Mouse (Mus musculus): ENCODE measurements at regions not wholly inside any gene's neighbourhood (a gene's known extent, or its start where the extent isn't known, plus 50 kb on each side); places are given as distances from the start of the nearest gene placed in this dataset.

DNA sequence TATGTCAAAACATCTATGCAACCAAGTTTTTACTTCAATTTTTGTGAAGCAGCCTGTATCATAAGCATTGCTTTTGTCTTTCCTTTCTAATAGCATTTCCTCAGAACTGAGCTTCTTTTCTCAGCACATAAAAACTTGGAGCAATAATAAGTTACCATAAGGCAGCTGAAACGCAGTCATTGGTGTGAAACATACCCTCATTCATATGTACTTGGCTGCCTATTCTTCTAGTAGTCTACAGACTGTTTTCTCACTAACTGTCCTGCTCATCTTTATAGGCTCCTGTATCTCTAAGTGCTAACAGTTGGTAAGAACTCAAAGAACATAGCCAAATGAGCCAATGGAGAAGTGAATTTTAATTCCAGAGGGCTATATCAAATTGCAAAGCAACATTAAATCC is 454.6 kb upstream of the Ptprd start:
- ATAC-seq (replicated peaks in 1 of 2; ENCODE audit: insufficient read depth in 1 of 2, low FRiP score in 2 of 2, low TSS enrichment in 1 of 2, low read depth in 1 of 2, poor library complexity in 2 of 2, severe bottlenecking in 2 of 2) = no peak

DNA sequence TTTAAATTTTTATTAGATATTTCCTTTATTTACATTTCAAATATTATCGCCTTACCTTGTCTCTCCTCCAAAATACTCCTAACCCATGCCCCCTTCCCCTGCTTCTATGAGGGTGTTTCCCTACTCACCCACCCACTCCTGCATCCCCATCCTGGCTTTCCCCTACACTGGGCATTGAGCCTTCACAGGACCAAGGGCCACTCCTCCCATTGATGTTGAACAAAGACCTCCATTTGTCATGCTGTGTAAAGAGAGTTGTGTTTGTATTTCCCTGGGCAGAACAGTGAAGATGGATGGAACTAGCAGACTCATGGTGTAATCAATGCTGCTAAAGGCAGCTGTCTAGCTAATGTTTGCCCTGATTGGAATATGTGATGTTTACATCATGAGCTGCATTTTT is 431.0 kb upstream of the Ptprd start:
- ATAC-seq (replicated peaks in 1 of 2; ENCODE audit: insufficient read depth in 1 of 2, low FRiP score in 2 of 2, low TSS enrichment in 1 of 2, low read depth in 1 of 2, poor library complexity in 2 of 2, severe bottlenecking in 2 of 2) = no peak

DNA sequence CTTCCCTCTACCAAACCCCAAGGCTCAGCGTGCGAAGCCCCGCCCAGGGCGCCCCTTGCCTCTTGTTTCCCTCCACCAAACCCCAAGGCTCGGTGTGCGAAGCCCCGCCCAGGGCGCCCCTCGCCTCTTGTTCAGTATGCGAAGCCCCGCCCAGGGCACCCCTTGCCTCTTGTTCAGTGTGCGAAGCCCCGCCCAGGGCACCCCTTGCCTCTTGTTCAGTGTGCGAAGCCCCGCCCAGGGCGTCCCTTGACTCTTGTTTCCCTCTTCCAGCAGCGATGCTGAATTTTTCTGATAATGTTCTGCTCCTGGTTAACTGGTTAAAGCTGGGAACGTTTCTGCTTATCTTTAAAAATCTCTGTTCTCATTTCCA is 394.7 kb upstream of the Ptprd start:
- ATAC-seq (replicated peaks in 1 of 2; ENCODE audit: insufficient read depth in 1 of 2, low FRiP score in 2 of 2, low TSS enrichment in 1 of 2, low read depth in 1 of 2, poor library complexity in 2 of 2, severe bottlenecking in 2 of 2) = peak; percentile 32 to 48; a peak in 1 of 4 replicates

DNA sequence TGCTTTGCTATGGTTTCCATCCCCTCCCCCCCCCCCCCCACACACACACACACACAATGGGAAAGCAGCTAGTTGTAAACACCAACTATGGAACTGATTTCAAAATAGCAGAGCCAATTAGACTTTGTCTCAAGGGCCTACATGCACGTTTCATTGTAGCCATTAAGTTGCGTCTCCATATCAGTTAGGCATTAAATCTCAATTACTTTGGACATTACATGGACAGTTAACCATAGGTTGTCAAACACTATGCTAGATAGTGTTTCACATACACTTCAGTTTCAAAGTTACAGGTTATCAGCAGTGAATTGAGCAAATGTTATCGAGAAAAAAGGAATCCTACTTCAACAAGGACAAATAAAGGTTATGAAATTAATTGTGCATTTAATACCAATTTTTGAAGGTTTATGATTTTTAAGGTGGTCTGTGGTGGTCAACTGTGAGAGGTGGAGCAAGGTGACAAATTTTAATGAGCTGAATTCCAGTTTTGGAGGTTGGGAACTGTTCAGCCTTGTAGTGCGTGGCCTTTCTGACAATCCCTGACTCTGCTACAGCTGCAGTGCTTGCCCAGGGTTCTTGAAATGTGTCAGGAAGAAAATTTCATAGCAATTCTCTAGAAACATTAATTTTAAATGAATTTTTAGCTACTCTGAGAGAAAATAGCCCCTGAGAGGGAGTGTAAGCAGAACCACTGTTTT is 394.2 kb upstream of the Ptprd start:
- no peak for ATAC-seq (replicated peaks in 1 of 2; ENCODE audit: insufficient read depth in 1 of 2, low FRiP score in 2 of 2, low TSS enrichment in 1 of 2, low read depth in 1 of 2, poor library complexity in 2 of 2, severe bottlenecking in 2 of 2)

DNA sequence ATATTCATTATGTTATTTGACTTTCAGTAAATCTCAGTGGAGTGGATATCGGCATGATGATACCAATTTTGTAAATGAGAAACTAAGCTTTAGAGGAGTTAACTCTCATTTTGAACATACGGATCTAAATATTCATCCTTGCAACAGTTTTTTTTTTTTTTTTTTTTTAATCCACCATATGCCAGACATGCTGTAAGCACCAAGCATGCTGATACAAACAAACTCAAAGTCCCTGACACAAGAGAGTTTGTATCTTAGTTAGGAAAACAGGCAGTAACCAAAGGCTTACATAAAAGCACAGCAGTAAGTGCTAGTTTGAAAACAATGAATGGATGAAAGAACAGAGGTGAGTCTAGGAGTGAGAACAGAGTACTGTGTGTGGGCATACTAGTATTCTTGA is 369.8 kb upstream of the Ptprd start:
- ATAC-seq (replicated peaks in 1 of 2; ENCODE audit: insufficient read depth in 1 of 2, low FRiP score in 2 of 2, low TSS enrichment in 1 of 2, low read depth in 1 of 2, poor library complexity in 2 of 2, severe bottlenecking in 2 of 2) = no peak

DNA sequence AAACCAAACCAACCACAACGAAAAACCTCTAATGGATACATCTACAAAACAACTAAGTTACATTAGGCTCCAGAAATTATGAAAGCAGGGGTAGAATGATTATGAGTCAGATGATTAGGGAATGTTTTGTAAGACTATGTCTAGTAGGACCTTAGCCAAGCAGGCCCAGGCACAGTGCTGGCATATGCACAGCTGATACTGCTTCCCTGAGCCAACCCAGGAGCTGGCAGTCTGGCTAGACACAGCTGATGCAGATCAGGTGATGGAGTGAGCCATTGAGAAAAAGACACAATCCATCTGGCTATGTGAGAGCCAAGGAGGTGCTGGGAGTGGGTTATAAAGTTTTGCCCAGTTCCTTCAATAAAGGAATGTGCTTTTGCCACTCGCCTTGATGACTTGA is 353.6 kb upstream of the Ptprd start:
- no peak for ATAC-seq (replicated peaks in 1 of 2; ENCODE audit: insufficient read depth in 1 of 2, low FRiP score in 2 of 2, low TSS enrichment in 1 of 2, low read depth in 1 of 2, poor library complexity in 2 of 2, severe bottlenecking in 2 of 2)
